Mouse (Mus musculus) heart, adult 2 months (tissue): ENCODE data around the gene Specc1.

Experiments
- CTCF ChIP-seq: fragments of 200-600 bp; IDR thresholded peaks from 2 replicates; pipeline ENCODE4 v1.8.1; 2022; ENCODE audit warnings: antibody characterized with exemption, mild to moderate bottlenecking, moderate library complexity
- EP300 ChIP-seq: fragments of 200-500 bp; IDR thresholded peaks from 2 replicates; pipeline ENCODE4 v1.6.1; 2011; ENCODE audit warnings: low read depth, low read length, control low read depth; ENCODE audit not compliant: insufficient read depth

- TF ChIP-seq CTCF (no peak), EP300 (no peak)
Measured at GRCm38 (mm10) chr11:62184900-62185299, 228.3 kb downstream of the Specc1 start.
